Mouse (Mus musculus) brain, embryonic 14.5 days (tissue): Measurements from ENCODE around the gene Lrp3. TPM values are rescaled to one million over a fixed set of nuclear protein-coding genes. Genes with fewer than 3 reads are reported as not detected.

ENCODE experiments used
- DNase-seq: peaks from one replicate; pipeline ENCODE4 v3.0.0-alpha.2; 2011; ENCODE audit warnings: low read depth
- CTCF ChIP-seq: fragments of 200-500 bp; IDR thresholded peaks from 2 replicates; pipeline ENCODE4 v1.5.1; 2012; ENCODE audit warnings: inconsistent platforms, mild to moderate bottlenecking, moderate library complexity, borderline replicate concordance; ENCODE audit not compliant: insufficient read depth, insufficient read length; ENCODE audit errors: extremely low read depth
- POLR2A ChIP-seq: fragments of 200-500 bp; IDR thresholded peaks from 2 replicates; pipeline ENCODE4 v1.6.1; 2012; ENCODE audit warnings: mild to moderate bottlenecking, inconsistent platforms, borderline replicate concordance; ENCODE audit not compliant: poor library complexity, insufficient read depth, insufficient read length, severe bottlenecking; ENCODE audit errors: extremely low read depth
- polyA plus RNA-seq: library from polyadenylated mRNA; depleted of rRNA; stranded (reverse); fragments of >200 nt; gene quantifications from 2 replicates; pipeline ENCODE4 v1.2.3, GENCODE M21; 2012

The Lrp3 gene
- polyA plus RNA-seq, 1 experiment: 106 TPM

- no peak for TF ChIP-seq CTCF
- no peak for TF ChIP-seq POLR2A
- DNase-seq: no peak
Measured at GRCm38 (mm10) chr7:35220694-35221365, 5.5 kb upstream of the Lrp3 start.

GRCm38 (mm10) chr7:35215731-35216130 is 433 bp upstream of the Lrp3 start:
- no peak for DNase-seq
- TF ChIP-seq POLR2A (no peak), CTCF (no peak)

- peak; percentile 58 for DNase-seq
- TF ChIP-seq POLR2A (no peak), CTCF (no peak)
Measured at GRCm38 (mm10) chr7:35214442-35215222, 666 bp downstream of the Lrp3 start.

- TF ChIP-seq POLR2A (no peak), CTCF (no peak)
- no peak for DNase-seq
Measured at GRCm38 (mm10) chr7:35211791-35212190, 3.5 kb downstream of the Lrp3 start.

- TF ChIP-seq CTCF (no peak), POLR2A (no peak)
Measured at GRCm38 (mm10) chr7:35199755-35200154, 15.5 kb downstream of the Lrp3 start.

GRCm38 (mm10) chr7:35198981-35199754 is 16.1 kb downstream of the Lrp3 start:
- DNase-seq: no peak
- TF ChIP-seq POLR2A: no peak
- TF ChIP-seq CTCF: no peak

More at GRCm38 (mm10) chr7:35199755-35200154, 15.5 kb downstream of the Lrp3 start:
- no peak for DNase-seq

- TF ChIP-seq POLR2A: no peak
- no peak for TF ChIP-seq CTCF
- no peak for DNase-seq
Measured at GRCm38 (mm10) chr7:35197022-35197421, 18.3 kb downstream of the Lrp3 start.

- TF ChIP-seq CTCF (no peak), POLR2A (no peak)
- no peak for DNase-seq
Measured at GRCm38 (mm10) chr7:35191276-35191675, 24.0 kb downstream of the Lrp3 start.

GRCm38 (mm10) chr7:35189699-35190098 is 25.6 kb downstream of the Lrp3 start:
- TF ChIP-seq POLR2A (no peak), CTCF (no peak)
- no peak for DNase-seq

- TF ChIP-seq CTCF (no peak), POLR2A (no peak)
Measured at GRCm38 (mm10) chr7:35185889-35186569, 29.3 kb downstream of the Lrp3 start, which contains the start of gene Slc7a10. Gene Slc7a10 (plus strand): TSS chr7:35186385.

More at GRCm38 (mm10) chr7:35185889-35186569, 29.3 kb downstream of the Lrp3 start, which contains the start of gene Slc7a10:
- DNase-seq: peak; percentile 29
